Mouse (Mus musculus): ENCODE measurements at regions not wholly inside any gene's neighbourhood (a gene's known extent, or its start where the extent isn't known, plus 50 kb on each side); places are given as distances from the start of the nearest gene placed in this dataset.

GRCm38 (mm10) chr1:47448737-47449489, 556.3 kb upstream of the Slc39a10 start:
- H3K4me1 ChIP-seq: peaks cover 4% of the 10 kb centered on the region; the same call in 1 of the 2 replicates
- no peaks in the 10 kb centered on the region for H3K27me3 ChIP-seq
- no peak overlapping the region for H3K27ac ChIP-seq
- no peak overlapping the region for H3K4me2 ChIP-seq (replicated peaks)
- H3K36me3 ChIP-seq: no peaks in the 10 kb centered on the region
- 72% methylated on average over 6 of the region's 6 CpGs for WGBS
- peak; percentile 51 for ATAC-seq (ENCODE audit: low FRiP score)
- no peaks in the 10 kb centered on the region for H3K9me3 ChIP-seq (replicated peaks)
- H3K9ac ChIP-seq: no peak overlapping the region
- no peak overlapping the region for H3K4me3 ChIP-seq

- Histone ChIP-seq H3K27me3 (no peaks in the 10 kb centered on the region), H3K27ac (no peak overlapping the region), H3K9ac (no peak overlapping the region), H3K9me3 (replicated peaks) (no peaks in the 10 kb centered on the region), H3K36me3 (no peaks in the 10 kb centered on the region), H3K4me3 (no peak overlapping the region), H3K4me1 (peaks cover 4% of the 10 kb centered on the region; the same call in 1 of the 2 replicates), H3K4me2 (replicated peaks) (no peak overlapping the region)
- ATAC-seq (ENCODE audit: low FRiP score): peak; percentile 41; the same call in 1 of the 2 replicates
- WGBS: 49% methylated on average over 3 of the region's 3 CpGs
Measured at GRCm38 (mm10) chr1:47448070-47448469, 555.4 kb upstream of the Slc39a10 start.

- H3K27me3 ChIP-seq: no peaks in the 10 kb centered on the region
- H3K27ac ChIP-seq: no peak overlapping the region
- no peaks in the 10 kb centered on the region for H3K9me3 ChIP-seq (replicated peaks)
- ATAC-seq (ENCODE audit: low FRiP score): 0 out of 2 replicates have a peak, but pooled peaks have one; percentile 38
- peaks cover 4% of the 10 kb centered on the region; the same call in 1 of the 2 replicates for H3K4me1 ChIP-seq
- H3K4me2 ChIP-seq (replicated peaks): no peak overlapping the region
- H3K4me3 ChIP-seq: no peak overlapping the region
- H3K36me3 ChIP-seq: no peaks in the 10 kb centered on the region
- WGBS: 61% methylated on average over 6 of the region's 6 CpGs
- H3K9ac ChIP-seq: no peak overlapping the region
Measured at GRCm38 (mm10) chr1:47446021-47446420, 553.4 kb upstream of the Slc39a10 start.

DNA sequence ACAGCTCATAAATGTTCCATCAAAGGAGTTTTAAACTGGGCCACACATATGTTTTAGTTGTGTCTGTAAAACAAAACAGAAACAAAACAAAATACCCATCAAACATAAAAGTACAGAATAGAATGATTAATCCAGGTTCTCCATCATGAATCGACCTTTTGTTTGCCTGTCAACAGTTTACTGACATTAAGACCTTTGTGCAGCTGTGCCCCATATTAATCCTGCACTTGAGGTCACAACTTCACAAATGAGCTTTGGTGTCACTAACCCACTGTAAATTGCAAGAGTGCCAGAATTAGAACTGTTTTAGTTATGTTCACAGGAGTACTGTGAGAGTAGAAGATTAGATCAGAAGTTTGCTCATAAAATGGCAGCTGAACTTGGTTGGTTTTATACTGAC, 540.2 kb upstream of the Slc39a10 start:
- Histone ChIP-seq H3K27ac (no peak overlapping the region), H3K4me2 (replicated peaks) (no peak overlapping the region), H3K9ac (no peak overlapping the region), H3K4me3 (no peak overlapping the region), H3K27me3 (no peaks in the 10 kb centered on the region), H3K9me3 (replicated peaks) (no peaks in the 10 kb centered on the region), H3K36me3 (no peaks in the 10 kb centered on the region), H3K4me1 (no peaks in the 10 kb centered on the region)
- WGBS: 83% methylated on average over 1 of the region's 1 CpGs
- no peak for ATAC-seq (ENCODE audit: low FRiP score)

DNA sequence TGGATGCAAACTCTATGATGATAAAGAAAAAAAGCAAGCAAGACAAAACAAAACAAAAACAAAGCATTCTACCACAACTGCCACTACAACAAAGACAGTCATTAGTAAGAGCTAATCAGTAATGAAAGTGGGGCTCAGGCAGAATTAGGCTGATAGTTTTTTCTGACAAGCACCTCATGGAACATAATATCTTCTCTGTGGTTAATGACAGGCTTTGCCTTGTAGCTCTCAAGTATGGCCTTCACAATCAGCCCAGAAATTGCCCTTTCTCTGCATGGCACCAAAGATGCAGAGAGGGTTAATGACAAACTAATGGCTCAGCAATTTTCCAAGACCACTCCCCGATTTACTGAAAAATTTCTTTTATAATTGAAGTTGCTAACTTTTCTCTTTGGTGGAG, 512.5 kb upstream of the Slc39a10 start:
- no peak for ATAC-seq (ENCODE audit: low FRiP score)

GRCm38 (mm10) chr1:47386579-47386978, 493.9 kb upstream of the Slc39a10 start:
- H3K4me1 ChIP-seq: no peaks in the 10 kb centered on the region
- no peak overlapping the region for H3K9ac ChIP-seq
- no peak for ATAC-seq (ENCODE audit: low FRiP score)
- no peaks in the 10 kb centered on the region for H3K36me3 ChIP-seq
- H3K27ac ChIP-seq: no peak overlapping the region
- H3K9me3 ChIP-seq (replicated peaks): no peaks in the 10 kb centered on the region
- H3K4me2 ChIP-seq (replicated peaks): no peak overlapping the region
- no peak overlapping the region for H3K4me3 ChIP-seq
- no peaks in the 10 kb centered on the region for H3K27me3 ChIP-seq

More for the DNA sequence above, 512.5 kb upstream of the Slc39a10 start:
- WGBS: 73% methylated on average over 1 of the region's 1 CpGs
- Histone ChIP-seq H3K9ac (no peak overlapping the region), H3K4me3 (no peak overlapping the region), H3K36me3 (no peaks in the 10 kb centered on the region), H3K27ac (no peak overlapping the region), H3K9me3 (replicated peaks) (no peaks in the 10 kb centered on the region), H3K4me1 (no peaks in the 10 kb centered on the region), H3K4me2 (replicated peaks) (no peak overlapping the region), H3K27me3 (no peaks in the 10 kb centered on the region)

DNA sequence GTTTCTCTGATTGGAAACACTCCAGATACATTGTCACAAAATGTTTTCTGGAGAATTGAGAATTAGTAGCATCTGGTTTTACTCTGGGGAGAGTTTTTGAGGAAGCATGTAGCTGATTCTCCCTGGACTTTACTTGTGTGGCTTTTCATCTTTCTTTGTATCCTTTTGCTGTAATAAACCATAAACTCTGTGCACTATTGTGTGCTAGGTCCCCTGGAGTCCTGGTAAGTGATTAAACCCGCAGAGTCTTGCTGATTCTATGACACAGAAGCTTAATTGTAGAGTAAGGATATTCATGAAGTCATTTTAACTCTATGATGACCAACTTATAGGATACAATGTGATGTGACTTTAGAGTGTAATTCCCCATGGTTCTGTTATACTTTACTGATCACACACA, 486.1 kb upstream of the Slc39a10 start:
- H3K9me3 ChIP-seq (replicated peaks): no peaks in the 10 kb centered on the region
- H3K36me3 ChIP-seq: no peaks in the 10 kb centered on the region
- 30% methylated on average over 1 of the region's 1 CpGs for WGBS
- ATAC-seq (ENCODE audit: low FRiP score): no peak
- H3K27ac ChIP-seq: no peak overlapping the region
- H3K9ac ChIP-seq: no peak overlapping the region
- H3K4me3 ChIP-seq: no peak overlapping the region
- H3K4me2 ChIP-seq (replicated peaks): no peak overlapping the region
- H3K4me1 ChIP-seq: no peaks in the 10 kb centered on the region
- no peaks in the 10 kb centered on the region for H3K27me3 ChIP-seq

GRCm38 (mm10) chr1:47339718-47340439, 447.2 kb upstream of the Slc39a10 start:
- H3K27me3 ChIP-seq: no peaks in the 10 kb centered on the region
- WGBS: 84% methylated on average over 3 of the region's 3 CpGs
- no peak overlapping the region for H3K9ac ChIP-seq
- no peaks in the 10 kb centered on the region for H3K36me3 ChIP-seq
- H3K9me3 ChIP-seq (replicated peaks): no peaks in the 10 kb centered on the region
- no peak overlapping the region for H3K4me2 ChIP-seq (replicated peaks)
- no peak for ATAC-seq (ENCODE audit: low FRiP score)
- H3K4me1 ChIP-seq: no peaks in the 10 kb centered on the region
- H3K27ac ChIP-seq: no peak overlapping the region
- no peak overlapping the region for H3K4me3 ChIP-seq

DNA sequence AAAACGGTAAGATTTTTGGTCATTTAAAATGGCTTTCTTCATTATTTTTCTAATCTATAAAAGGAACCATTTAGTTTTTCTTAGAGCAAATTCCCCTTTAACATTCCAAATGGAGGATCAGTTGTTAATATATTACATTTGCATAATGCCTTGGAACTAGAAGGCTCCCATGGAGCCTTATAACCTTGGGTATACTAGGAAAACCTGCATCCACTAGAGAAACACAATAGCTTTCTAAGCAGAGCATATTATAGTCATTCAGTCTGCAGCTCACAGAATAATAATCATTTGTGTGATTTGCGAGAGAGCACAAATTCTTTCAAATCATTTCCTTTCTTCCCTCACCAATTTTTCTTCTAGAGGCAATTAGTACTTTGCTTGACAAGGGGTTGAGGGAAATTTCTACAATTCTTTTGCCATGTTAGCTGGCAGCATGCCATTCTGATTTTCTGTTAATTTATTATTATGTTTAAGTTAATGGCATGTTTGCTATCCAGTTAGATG, 418.0 kb upstream of the Slc39a10 start:
- Histone ChIP-seq H3K9ac (no peak overlapping the region), H3K27ac (no peak overlapping the region), H3K27me3 (no peaks in the 10 kb centered on the region), H3K36me3 (no peaks in the 10 kb centered on the region), H3K4me1 (no peaks in the 10 kb centered on the region), H3K4me3 (no peak overlapping the region), H3K4me2 (replicated peaks) (no peak overlapping the region), H3K9me3 (replicated peaks) (no peaks in the 10 kb centered on the region)
- ATAC-seq (ENCODE audit: low FRiP score): no peak
- WGBS: 70% methylated on average over 2 of the region's 2 CpGs

GRCm38 (mm10) chr1:47306961-47307360, 414.3 kb upstream of the Slc39a10 start:
- Histone ChIP-seq H3K4me3 (no peak overlapping the region), H3K4me2 (replicated peaks) (no peak overlapping the region), H3K9me3 (replicated peaks) (no peaks in the 10 kb centered on the region), H3K27me3 (no peaks in the 10 kb centered on the region), H3K27ac (no peak overlapping the region), H3K36me3 (no peaks in the 10 kb centered on the region), H3K4me1 (no peaks in the 10 kb centered on the region), H3K9ac (no peak overlapping the region)
- no peak for ATAC-seq (ENCODE audit: low FRiP score)

- H3K4me1 ChIP-seq: no peaks in the 10 kb centered on the region
- 98% methylated on average over 1 of the region's 1 CpGs for WGBS
- H3K9me3 ChIP-seq (replicated peaks): no peaks in the 10 kb centered on the region
- ATAC-seq (ENCODE audit: low FRiP score): no peak
- H3K9ac ChIP-seq: no peak overlapping the region
- no peak overlapping the region for H3K4me3 ChIP-seq
- H3K27me3 ChIP-seq: no peaks in the 10 kb centered on the region
- H3K36me3 ChIP-seq: no peaks in the 10 kb centered on the region
- no peak overlapping the region for H3K27ac ChIP-seq
- no peak overlapping the region for H3K4me2 ChIP-seq (replicated peaks)
Measured at GRCm38 (mm10) chr1:47299311-47299710, 406.7 kb upstream of the Slc39a10 start.

DNA sequence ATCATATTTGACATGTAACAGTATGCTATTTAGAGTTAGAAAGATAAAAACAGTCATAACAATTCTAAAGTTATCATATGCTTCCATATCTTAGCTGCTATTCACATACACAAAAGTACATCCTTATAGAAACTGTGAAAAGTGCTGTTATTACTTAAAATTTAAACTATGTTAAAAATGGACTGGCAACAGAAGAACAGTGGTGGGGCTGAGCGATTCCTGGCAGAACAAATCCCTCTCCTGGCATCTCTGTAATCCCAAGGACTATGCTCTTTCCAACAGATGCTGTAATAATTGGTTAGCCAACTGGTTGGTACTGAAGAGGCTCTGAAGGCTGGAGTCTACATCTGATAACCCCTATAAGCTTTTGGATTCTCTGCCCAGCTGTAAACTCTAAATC, 393.0 kb upstream of the Slc39a10 start:
- no peak overlapping the region for H3K4me3 ChIP-seq
- H3K9ac ChIP-seq: no peak overlapping the region
- H3K36me3 ChIP-seq: no peaks in the 10 kb centered on the region
- H3K27me3 ChIP-seq: no peaks in the 10 kb centered on the region
- H3K27ac ChIP-seq: no peak overlapping the region
- no peaks in the 10 kb centered on the region for H3K9me3 ChIP-seq (replicated peaks)
- no peak for ATAC-seq (ENCODE audit: low FRiP score)
- H3K4me1 ChIP-seq: no peaks in the 10 kb centered on the region
- WGBS: 89% methylated on average over 1 of the region's 1 CpGs
- no peak overlapping the region for H3K4me2 ChIP-seq (replicated peaks)
